Mouse (Mus musculus) CH12.LX (cell line): ENCODE data around the gene Pdzd2.

Experiments used
- CTCF ChIP-seq, 2 experiments: IDR thresholded peaks in 1 of 2; conservative IDR thresholded peaks in 1 of 2; 2 replicates each; pipeline ENCODE4 v1.5.1; 2011 to 2012; ENCODE audit warnings: low read depth in 2 of 2, low read length in 2 of 2, improper control_type of control experiment in 1 of 2, inconsistent platforms in 1 of 2, mild to moderate bottlenecking in 1 of 2, moderate library complexity in 1 of 2
- EP300 ChIP-seq: IDR thresholded peaks from 2 replicates; pipeline ENCODE4 v1.6.1; 2011; ENCODE audit warnings: low read length, improper control_type of control experiment
- JUND ChIP-seq: conservative IDR thresholded peaks from 2 replicates; pipeline ENCODE4 v1.6.1; 2011; ENCODE audit warnings: low read depth, low read length, improper control_type of control experiment
- MAFK ChIP-seq: IDR thresholded peaks from 2 replicates; pipeline ENCODE4 v1.6.1; 2011; ENCODE audit warnings: low read length, improper control_type of control experiment; ENCODE audit not compliant: insufficient replicate concordance
- POLR2A ChIP-seq: IDR thresholded peaks from 2 replicates; pipeline ENCODE4 v1.6.1; 2011; ENCODE audit warnings: low read depth, mild to moderate bottlenecking, improper control_type of control experiment, low read length
- TCF12 ChIP-seq: IDR thresholded peaks from 2 replicates; pipeline ENCODE4 v1.6.1; 2014; ENCODE audit warnings: low read depth, mild to moderate bottlenecking, inconsistent platforms, low read length, improper control_type of control experiment

GRCm38 (mm10) chr15:12770958-12771357, 31.2 kb upstream of the Pdzd2 start:
- TF ChIP-seq MAFK (no peak), POLR2A (no peak), EP300 (no peak), CTCF (conservative IDR thresholded peaks at IDR 0.05 in 1 of 2, IDR thresholded peaks at IDR 0.05 in 1 of 2; ENCODE audit: low read depth in 2 of 2, low read length in 2 of 2) (no peak), TCF12 (no peak), JUND (no peak)
